Mouse (Mus musculus): Measurements from ENCODE around the gene Tmem63a. TPM values are rescaled to one million over a fixed set of nuclear protein-coding genes. Genes with fewer than 3 reads are reported as not detected.
A peak's percentile ranks its signal among the peaks of the same experiment; 100 is the strongest.
"Not testable (repeated sequence)": the region's sequence is repeated elsewhere in the genome, so short reads cannot be mapped to it uniquely, and the experiment has no call there.

The Tmem63a gene
- polyA plus RNA-seq, 1 experiment, result 38.5 TPM

GRCm38 (mm10) chr1:180972941-180973340, 30.8 kb downstream of the Tmem63a start:
- no peaks in the 10 kb centered on the region for H3K27me3 ChIP-seq (ENCODE audit: control insufficient read depth, insufficient read depth, insufficient read length)
- TF ChIP-seq CTCF (IDR thresholded peaks at IDR 0.05; ENCODE audit: control insufficient read depth, insufficient read depth, insufficient read length) (no peak), MAX (IDR thresholded peaks at IDR 0.05) (no peak), USF1 (IDR thresholded peaks at IDR 0.05; ENCODE audit: low read depth) (no peak), MYOD1 (IDR thresholded peaks at IDR 0.05; ENCODE audit: control insufficient read depth, insufficient read length, low read depth) (no peak), MYOG (IDR thresholded peaks at IDR 0.05; ENCODE audit: control insufficient read depth, extremely low read depth, insufficient read length) (no peak), CEBPB (IDR thresholded peaks at IDR 0.05; ENCODE audit: low read depth) (no peak), FOSL1 (IDR thresholded peaks at IDR 0.05; ENCODE audit: insufficient read depth, low read length, poor library complexity, severe bottlenecking) (no peak)
- H3K79me3 ChIP-seq (ENCODE audit: low read depth), result no peaks in the 10 kb centered on the region
- H3ac ChIP-seq (ENCODE audit: control insufficient read depth, insufficient read length, low read depth), result no peak overlapping the region
- H3K36me3 ChIP-seq (ENCODE audit: control insufficient read depth, insufficient read depth), result peaks cover 52% of the 10 kb centered on the region
- H3K4me3 ChIP-seq (ENCODE audit: insufficient read depth, poor library complexity, severe bottlenecking), result no peak overlapping the region
- no peaks in the 10 kb centered on the region for H3K79me2 ChIP-seq (ENCODE audit: control insufficient read depth, insufficient read depth)

- H3K79me2 ChIP-seq (ENCODE audit: control insufficient read depth, insufficient read depth), result no peaks in the 10 kb centered on the region
- H3ac ChIP-seq (ENCODE audit: control insufficient read depth, insufficient read length, low read depth), result no peak overlapping the region
- no peaks in the 10 kb centered on the region for H3K27me3 ChIP-seq (ENCODE audit: control insufficient read depth, insufficient read depth, insufficient read length)
- H3K4me3 ChIP-seq (ENCODE audit: insufficient read depth, poor library complexity, severe bottlenecking), result no peak overlapping the region
- TF ChIP-seq MYOG (IDR thresholded peaks at IDR 0.05; ENCODE audit: control insufficient read depth, extremely low read depth, insufficient read length) (no peak), MAX (IDR thresholded peaks at IDR 0.05) (no peak), CEBPB (IDR thresholded peaks at IDR 0.05; ENCODE audit: low read depth) (no peak), CTCF (IDR thresholded peaks at IDR 0.05; ENCODE audit: control insufficient read depth, insufficient read depth, insufficient read length) (peak; percentile 44), FOSL1 (IDR thresholded peaks at IDR 0.05; ENCODE audit: insufficient read depth, low read length, poor library complexity, severe bottlenecking) (no peak)
- H3K36me3 ChIP-seq (ENCODE audit: control insufficient read depth, insufficient read depth), result peaks cover 40% of the 10 kb centered on the region
- H3K79me3 ChIP-seq (ENCODE audit: low read depth), result no peaks in the 10 kb centered on the region
Measured at GRCm38 (mm10) chr1:180974126-180974746, 32.1 kb downstream of the Tmem63a start.

GRCm38 (mm10) chr1:180976110-180976679, 34.1 kb downstream of the Tmem63a start:
- Histone ChIP-seq H3K36me3 (ENCODE audit: control insufficient read depth, insufficient read depth) (peaks cover 23% of the 10 kb centered on the region), H3ac (ENCODE audit: control insufficient read depth, insufficient read length, low read depth) (no peak overlapping the region), H3K27me3 (ENCODE audit: control insufficient read depth, insufficient read depth, insufficient read length) (no peaks in the 10 kb centered on the region), H3K79me2 (ENCODE audit: control insufficient read depth, insufficient read depth) (no peaks in the 10 kb centered on the region), H3K4me3 (ENCODE audit: insufficient read depth, poor library complexity, severe bottlenecking) (no peak overlapping the region), H3K79me3 (ENCODE audit: low read depth) (no peaks in the 10 kb centered on the region)
- peak; percentile 53 for TF ChIP-seq CTCF (IDR thresholded peaks at IDR 0.05; ENCODE audit: control insufficient read depth, insufficient read depth, insufficient read length)
- no peak for TF ChIP-seq MAX (IDR thresholded peaks at IDR 0.05)

- Histone ChIP-seq H3K36me3 (ENCODE audit: control insufficient read depth, insufficient read depth) (no peaks in the 10 kb centered on the region), H3ac (ENCODE audit: control insufficient read depth, insufficient read length, low read depth) (no peak overlapping the region), H3K79me2 (ENCODE audit: control insufficient read depth, insufficient read depth) (no peaks in the 10 kb centered on the region), H3K79me3 (ENCODE audit: low read depth) (no peaks in the 10 kb centered on the region), H3K27me3 (ENCODE audit: control insufficient read depth, insufficient read depth, insufficient read length) (no peaks in the 10 kb centered on the region), H3K4me3 (ENCODE audit: insufficient read depth, poor library complexity, severe bottlenecking) (no peak overlapping the region)
- no peak for TF ChIP-seq MYOD1 (IDR thresholded peaks at IDR 0.05; ENCODE audit: control insufficient read depth, insufficient read length, low read depth)
Measured at GRCm38 (mm10) chr1:180979484-180980251, 37.5 kb downstream of the Tmem63a start.

- Histone ChIP-seq H3K79me3 (ENCODE audit: low read depth) (no peaks in the 10 kb centered on the region), H3K4me3 (ENCODE audit: insufficient read depth, poor library complexity, severe bottlenecking) (no peak overlapping the region), H3K36me3 (ENCODE audit: control insufficient read depth, insufficient read depth) (no peaks in the 10 kb centered on the region), H3K27me3 (ENCODE audit: control insufficient read depth, insufficient read depth, insufficient read length) (no peaks in the 10 kb centered on the region), H3ac (ENCODE audit: control insufficient read depth, insufficient read length, low read depth) (no peak overlapping the region), H3K79me2 (ENCODE audit: control insufficient read depth, insufficient read depth) (no peaks in the 10 kb centered on the region)
- TF ChIP-seq USF1 (IDR thresholded peaks at IDR 0.05; ENCODE audit: low read depth) (no peak), CTCF (IDR thresholded peaks at IDR 0.05; ENCODE audit: control insufficient read depth, insufficient read depth, insufficient read length) (no peak), MYOD1 (IDR thresholded peaks at IDR 0.05; ENCODE audit: control insufficient read depth, insufficient read length, low read depth) (no peak), MAX (IDR thresholded peaks at IDR 0.05) (no peak), MYOG (IDR thresholded peaks at IDR 0.05; ENCODE audit: control insufficient read depth, extremely low read depth, insufficient read length) (no peak), FOSL1 (IDR thresholded peaks at IDR 0.05; ENCODE audit: insufficient read depth, low read length, poor library complexity, severe bottlenecking) (no peak), CEBPB (IDR thresholded peaks at IDR 0.05; ENCODE audit: low read depth) (no peak)
Measured at GRCm38 (mm10) chr1:180980464-180980863, 38.3 kb downstream of the Tmem63a start.

GRCm38 (mm10) chr1:180981298-180982046, 39.3 kb downstream of the Tmem63a start:
- not testable (repeated sequence) for H3K79me3 ChIP-seq (ENCODE audit: low read depth); H3K4me3 ChIP-seq (ENCODE audit: insufficient read depth, poor library complexity, severe bottlenecking); H3K79me2 ChIP-seq (ENCODE audit: control insufficient read depth, insufficient read depth); H3K27me3 ChIP-seq (ENCODE audit: control insufficient read depth, insufficient read depth, insufficient read length); H3ac ChIP-seq (ENCODE audit: control insufficient read depth, insufficient read length, low read depth); H3K36me3 ChIP-seq (ENCODE audit: control insufficient read depth, insufficient read depth)

Data from C2C12 (cell line).